Mouse (Mus musculus): ENCODE results near the gene Col26a1. TPM values are rescaled to one million over a fixed set of nuclear protein-coding genes. Genes with fewer than 3 reads are reported as not detected.
A peak's percentile ranks its signal among the peaks of the same experiment; 100 is the strongest.

Col26a1 gene
- polyA plus RNA-seq (2015; fragmentation: Nextera tagmentation; extraction: Ambion mirVana): 30.2 and 33.8 TPM in 2 replicates

DNA sequence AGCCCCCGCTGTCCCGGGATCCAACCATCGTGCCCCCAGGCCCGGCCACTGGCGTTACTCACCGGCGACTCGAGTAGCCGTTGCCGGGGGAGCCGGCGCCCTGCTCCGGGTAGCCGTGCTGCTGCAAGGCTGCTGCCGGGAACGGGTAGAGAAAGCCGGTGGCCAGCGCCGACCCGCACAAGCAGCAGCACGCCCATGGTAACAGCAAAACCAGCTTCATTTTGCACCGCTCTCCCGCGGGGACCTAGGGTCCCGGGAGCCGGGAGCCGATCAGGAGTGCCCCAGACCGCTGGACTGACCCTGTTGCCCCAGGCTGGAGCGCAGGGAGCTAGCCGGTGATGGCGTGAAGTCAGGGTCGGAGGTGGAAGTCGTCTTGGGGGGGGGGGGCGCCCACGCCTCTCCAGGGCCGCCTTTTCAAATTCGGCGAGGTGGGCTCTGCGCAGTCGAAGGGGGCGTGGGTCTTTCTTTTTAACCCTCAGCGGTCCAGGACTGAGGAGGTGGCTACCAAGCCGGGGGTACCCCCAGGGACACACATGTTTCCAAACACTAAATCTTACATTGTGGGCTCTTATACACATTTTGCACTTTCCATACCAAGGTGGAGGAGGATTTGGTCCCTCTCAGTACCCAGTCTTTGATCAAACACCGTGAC, at the start of gene Col26a1:
Gene Col26a1, minus strand, starts transcription at position 422 of the 652 bp plus-strand sequence.
- Histone ChIP-seq H3K27ac (peak within 1 kb of the TSS; percentile 52), H3K4me1 (replicated peaks) (peaks cover 17% of the 10 kb centered on the region), H3K9ac (peak within 1 kb of the TSS; percentile 76), H3K27me3 (peaks cover 42% of the 10 kb centered on the region), H3K4me2 (peak within 1 kb of the TSS; percentile 83), H3K9me3 (no peaks in the 10 kb centered on the region), H3K36me3 (no peaks in the 10 kb centered on the region), H3K4me3 (peak within 1 kb of the TSS; percentile 56)
- ATAC-seq (ENCODE audit: low FRiP score): peak; percentile 40; the same call in 1 of the 2 replicates
- 1% methylated on average over 39 of the region's 44 CpGs for WGBS

- 80% methylated on average over 14 of the region's 14 CpGs for WGBS
- Histone ChIP-seq H3K36me3 (no peaks in the 10 kb centered on the region; the same call in 1 of the 2 replicates), H3K4me1 (replicated peaks) (peaks cover 3% of the 10 kb centered on the region; the same call in 1 of the 2 replicates), H3K4me3 (no peak overlapping the region), H3K4me2 (no peak overlapping the region), H3K27me3 (no peaks in the 10 kb centered on the region), H3K9me3 (no peaks in the 10 kb centered on the region), H3K27ac (no peak overlapping the region), H3K9ac (no peak overlapping the region)
- no peak for ATAC-seq (ENCODE audit: low FRiP score)
Observed at GRCm38 (mm10) chr5:136931896-136932295, 48.9 kb upstream of the Col26a1 start.

- no peak overlapping the region for H3K4me3 ChIP-seq
- no peaks in the 10 kb centered on the region for H3K9me3 ChIP-seq
- peaks cover 3% of the 10 kb centered on the region; the same call in 1 of the 2 replicates for H3K4me1 ChIP-seq (replicated peaks)
- no peak overlapping the region for H3K4me2 ChIP-seq
- no peak overlapping the region for H3K9ac ChIP-seq
- ATAC-seq (ENCODE audit: low FRiP score): peak; percentile 84
- 23% methylated on average over 4 of the region's 4 CpGs for WGBS
- H3K36me3 ChIP-seq: peaks cover 9% of the 10 kb centered on the region; the same call in 1 of the 2 replicates
- H3K27me3 ChIP-seq: no peaks in the 10 kb centered on the region
- H3K27ac ChIP-seq: peak overlapping the region; percentile 25; the same call in 1 of the 2 replicates
Observed at GRCm38 (mm10) chr5:136929073-136929472, 46.1 kb upstream of the Col26a1 start.

DNA sequence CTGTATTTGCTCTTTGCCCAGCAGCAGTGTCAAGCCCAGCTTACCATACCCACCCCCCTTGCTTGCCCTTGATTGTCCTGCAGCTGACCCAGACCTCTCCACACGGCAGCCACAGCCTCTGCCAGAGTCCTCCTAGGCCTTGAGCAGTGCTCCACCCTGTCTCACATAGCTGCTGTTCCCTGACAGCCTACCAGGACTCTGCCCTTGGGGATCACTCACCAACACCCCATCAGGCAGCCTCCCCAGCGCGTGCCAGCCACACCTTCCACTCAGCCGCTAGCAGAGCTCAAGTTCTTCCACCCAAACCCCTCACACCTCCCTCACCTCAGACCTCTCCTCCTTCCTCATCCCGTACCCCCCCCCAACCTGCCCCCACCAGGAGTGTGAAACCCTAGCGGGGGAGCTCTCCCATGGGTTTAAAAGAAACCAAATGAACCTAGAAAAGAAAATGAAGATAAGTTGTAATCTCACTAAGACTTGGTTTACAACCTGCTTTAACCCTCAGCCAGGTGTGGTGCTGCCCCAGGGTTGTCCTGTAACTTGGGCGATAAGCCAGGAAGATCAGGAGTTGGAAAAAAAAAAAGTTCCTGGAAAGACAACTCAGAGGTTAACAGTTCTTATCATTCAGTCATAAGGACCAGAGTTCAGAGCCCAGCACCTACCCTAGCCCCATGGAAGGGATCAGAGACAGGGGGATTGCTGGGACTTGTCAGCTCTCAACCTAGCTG, 40.9 kb upstream of the Col26a1 start:
- H3K9ac ChIP-seq: 0 out of 2 replicates have a peak overlapping the region, but pooled peaks have one; percentile 35
- H3K4me1 ChIP-seq (replicated peaks): peaks cover 7% of the 10 kb centered on the region
- no peak overlapping the region for H3K27ac ChIP-seq
- no peaks in the 10 kb centered on the region for H3K27me3 ChIP-seq
- no peak overlapping the region for H3K4me2 ChIP-seq
- H3K36me3 ChIP-seq: peaks cover 9% of the 10 kb centered on the region; the same call in 1 of the 2 replicates
- H3K9me3 ChIP-seq: no peaks in the 10 kb centered on the region
- no peak overlapping the region for H3K4me3 ChIP-seq
- no peak for ATAC-seq (ENCODE audit: low FRiP score)
- WGBS: 78% methylated on average over 7 of the region's 7 CpGs

GRCm38 (mm10) chr5:136922830-136923229, 39.8 kb upstream of the Col26a1 start:
- Histone ChIP-seq H3K27ac (no peak overlapping the region), H3K27me3 (no peaks in the 10 kb centered on the region), H3K9ac (no peak overlapping the region), H3K9me3 (no peaks in the 10 kb centered on the region), H3K4me2 (no peak overlapping the region), H3K36me3 (peaks cover 9% of the 10 kb centered on the region; the same call in 1 of the 2 replicates), H3K4me3 (no peak overlapping the region), H3K4me1 (replicated peaks) (peaks cover 7% of the 10 kb centered on the region)
- ATAC-seq (ENCODE audit: low FRiP score): no peak
- 89% methylated on average over 9 of the region's 9 CpGs for WGBS

DNA sequence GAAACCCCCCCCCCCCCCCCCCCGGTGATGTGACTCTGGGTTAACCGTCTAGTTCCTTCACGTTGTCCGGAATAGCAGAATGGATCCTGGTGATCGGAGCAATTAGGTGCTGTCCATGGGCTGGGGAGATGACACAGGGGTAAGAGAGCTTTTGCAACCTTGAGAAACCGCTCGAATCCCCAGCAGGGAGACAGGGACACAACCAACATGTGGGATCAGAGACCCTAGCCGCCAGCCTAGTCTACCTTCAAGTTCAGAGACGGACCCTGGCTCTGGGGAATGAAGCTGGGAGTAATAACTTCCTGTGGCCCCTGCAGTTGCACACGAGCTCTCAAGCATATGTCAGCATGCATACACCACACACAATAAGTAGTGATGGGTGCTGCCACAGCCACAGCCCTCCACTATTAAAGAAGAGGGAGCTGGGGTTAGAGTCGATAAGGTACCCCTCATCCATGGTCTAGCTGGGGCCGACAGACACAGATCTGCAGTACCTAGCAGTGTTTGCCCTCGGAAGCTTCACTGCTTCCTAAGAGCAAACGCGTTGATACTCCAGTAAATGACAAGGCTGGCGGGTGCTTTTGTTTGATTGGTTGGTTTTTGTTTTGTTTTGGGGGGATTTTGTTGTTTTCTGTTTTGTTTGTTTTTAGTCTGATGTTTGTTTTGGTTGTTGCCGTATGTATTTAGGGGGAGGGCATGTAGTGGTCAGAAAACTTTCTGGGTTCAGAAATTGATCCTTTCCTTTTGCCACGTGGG, 36.7 kb upstream of the Col26a1 start:
- Histone ChIP-seq H3K36me3 (no peaks in the 10 kb centered on the region; the same call in 1 of the 2 replicates), H3K4me3 (peak overlapping the region; percentile 54), H3K9me3 (no peaks in the 10 kb centered on the region), H3K9ac (peak overlapping the region; percentile 78), H3K27me3 (no peaks in the 10 kb centered on the region), H3K4me1 (replicated peaks) (peaks cover 7% of the 10 kb centered on the region), H3K4me2 (peak overlapping the region; percentile 74), H3K27ac (no peak overlapping the region)
- 0 out of 2 replicates have a peak, but pooled peaks have one; percentile 16 for ATAC-seq (ENCODE audit: low FRiP score)
- 23% methylated on average over 18 of the region's 18 CpGs for WGBS

DNA sequence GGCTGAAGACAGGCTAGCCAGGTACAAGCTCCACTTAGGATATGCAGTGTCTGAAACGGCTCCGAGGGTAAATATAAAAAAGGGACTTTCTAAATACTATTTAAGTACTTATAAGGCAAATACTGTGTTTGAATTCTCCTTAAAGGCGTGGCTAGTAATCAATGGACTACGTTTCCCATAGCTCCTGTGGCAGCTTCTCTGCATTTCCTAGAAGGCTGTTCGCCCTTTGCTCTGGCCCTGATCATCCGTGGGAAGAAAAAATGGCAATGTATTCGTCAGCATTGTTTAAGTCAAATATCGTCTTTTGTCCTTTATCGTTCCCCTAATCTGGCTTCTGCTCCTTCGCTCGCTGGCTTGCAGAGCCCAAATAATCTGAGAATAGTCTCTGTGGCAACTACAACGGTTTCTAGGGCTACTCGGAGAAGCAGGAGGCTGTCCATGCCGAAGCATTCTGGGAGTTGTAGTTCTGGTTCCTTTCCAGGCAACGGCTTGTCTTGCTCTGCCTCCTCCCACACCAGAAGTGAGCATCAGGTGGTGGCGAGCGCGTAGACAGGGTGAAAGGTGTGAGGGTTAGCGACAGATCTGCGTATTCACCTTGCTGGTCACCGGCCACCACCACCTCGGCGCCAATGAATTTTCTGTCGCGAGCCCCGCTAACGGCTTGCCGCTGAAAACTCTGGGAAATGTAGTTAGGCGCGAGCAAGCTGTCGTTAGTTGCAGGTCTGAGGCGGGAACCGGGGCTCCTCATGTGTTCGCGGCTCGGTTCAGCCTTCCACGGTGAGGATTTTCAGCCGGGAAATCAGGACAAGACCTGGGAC, 35.9 kb upstream of the Col26a1 start:
- peak; percentile 91 for ATAC-seq (ENCODE audit: low FRiP score)
- H3K9ac ChIP-seq: peak overlapping the region; percentile 78
- H3K4me1 ChIP-seq (replicated peaks): peaks cover 7% of the 10 kb centered on the region
- peak overlapping the region; percentile 54 for H3K4me3 ChIP-seq
- H3K9me3 ChIP-seq: no peaks in the 10 kb centered on the region
- peak overlapping the region; percentile 74 for H3K4me2 ChIP-seq
- no peaks in the 10 kb centered on the region for H3K27me3 ChIP-seq
- H3K36me3 ChIP-seq: peaks cover 4% of the 10 kb centered on the region; the same call in 1 of the 2 replicates
- 3% methylated on average over 38 of the region's 38 CpGs for WGBS
- H3K27ac ChIP-seq: peak overlapping the region; percentile 76

DNA sequence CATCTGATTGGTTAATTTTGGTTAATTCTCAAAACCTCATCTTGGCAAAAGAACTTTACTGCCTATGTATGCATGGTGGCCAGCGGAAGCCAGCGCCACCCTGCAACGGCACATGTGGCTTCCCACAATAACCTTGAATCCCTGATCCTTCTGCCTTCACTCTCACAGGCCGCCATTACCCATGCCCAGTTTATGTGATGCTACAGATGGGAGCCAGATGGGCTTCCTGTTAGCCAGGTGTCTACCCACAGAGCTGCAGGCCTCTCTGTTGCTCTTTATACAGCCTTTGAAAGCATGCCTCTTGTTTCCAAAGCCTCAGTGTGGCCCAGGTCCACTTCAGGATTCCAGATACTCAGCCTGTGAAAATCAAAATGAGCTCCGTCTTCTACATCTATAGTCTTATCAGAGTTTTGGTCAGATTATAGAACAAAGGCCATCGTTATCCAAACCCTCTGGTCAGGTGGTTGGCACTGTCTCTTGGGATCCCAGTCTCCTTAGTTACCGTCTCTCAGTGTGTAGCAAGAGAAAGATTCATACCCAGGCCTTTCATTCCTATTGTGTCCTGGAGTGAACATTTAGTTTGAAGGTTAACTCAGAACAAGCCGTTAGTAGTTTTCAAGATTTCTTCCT, 34.7 kb upstream of the Col26a1 start:
- WGBS: 95% methylated on average over 8 of the region's 8 CpGs
- no peak for ATAC-seq (ENCODE audit: low FRiP score)
- Histone ChIP-seq H3K4me1 (replicated peaks) (peaks cover 7% of the 10 kb centered on the region), H3K27me3 (no peaks in the 10 kb centered on the region), H3K9me3 (no peaks in the 10 kb centered on the region), H3K36me3 (peaks cover 16% of the 10 kb centered on the region), H3K4me3 (no peak overlapping the region), H3K4me2 (no peak overlapping the region), H3K9ac (no peak overlapping the region), H3K27ac (no peak overlapping the region)

- Histone ChIP-seq H3K9ac (no peak overlapping the region), H3K4me3 (no peak overlapping the region), H3K27ac (no peak overlapping the region), H3K9me3 (no peaks in the 10 kb centered on the region), H3K27me3 (no peaks in the 10 kb centered on the region), H3K4me2 (no peak overlapping the region), H3K36me3 (peaks cover 39% of the 10 kb centered on the region), H3K4me1 (replicated peaks) (peaks cover 7% of the 10 kb centered on the region)
- WGBS: 82% methylated on average over 3 of the region's 3 CpGs
- no peak for ATAC-seq (ENCODE audit: low FRiP score)
Observed at GRCm38 (mm10) chr5:136914183-136914582, 31.2 kb upstream of the Col26a1 start.

- Histone ChIP-seq H3K27me3 (no peaks in the 10 kb centered on the region), H3K4me3 (peak within 1 kb of the TSS; percentile 64)
- 9% methylated on average over 32 of the region's 32 CpGs for WGBS
Observed at GRCm38 (mm10) chr5:136907991-136908857, 25.2 kb upstream of the Col26a1 start, which contains the start of gene Ift22. Ift22 (plus strand) TSS chr5:136908150.

More at GRCm38 (mm10) chr5:136907991-136908857, 25.2 kb upstream of the Col26a1 start, which contains the start of gene Ift22:
- Histone ChIP-seq H3K36me3 (peaks cover 29% of the 10 kb centered on the region), H3K27ac (peak within 1 kb of the TSS; percentile 74), H3K9ac (peak within 1 kb of the TSS; percentile 83), H3K4me2 (peak within 1 kb of the TSS; percentile 72), H3K4me1 (replicated peaks) (peaks cover 21% of the 10 kb centered on the region), H3K9me3 (no peaks in the 10 kb centered on the region)
- ATAC-seq (ENCODE audit: low FRiP score): peak; percentile 95

Data from hindbrain, embryonic 13.5 days (tissue).